28 mouse cellular contexts compared by ENCODE assay signal in the genomic region with DNA sequence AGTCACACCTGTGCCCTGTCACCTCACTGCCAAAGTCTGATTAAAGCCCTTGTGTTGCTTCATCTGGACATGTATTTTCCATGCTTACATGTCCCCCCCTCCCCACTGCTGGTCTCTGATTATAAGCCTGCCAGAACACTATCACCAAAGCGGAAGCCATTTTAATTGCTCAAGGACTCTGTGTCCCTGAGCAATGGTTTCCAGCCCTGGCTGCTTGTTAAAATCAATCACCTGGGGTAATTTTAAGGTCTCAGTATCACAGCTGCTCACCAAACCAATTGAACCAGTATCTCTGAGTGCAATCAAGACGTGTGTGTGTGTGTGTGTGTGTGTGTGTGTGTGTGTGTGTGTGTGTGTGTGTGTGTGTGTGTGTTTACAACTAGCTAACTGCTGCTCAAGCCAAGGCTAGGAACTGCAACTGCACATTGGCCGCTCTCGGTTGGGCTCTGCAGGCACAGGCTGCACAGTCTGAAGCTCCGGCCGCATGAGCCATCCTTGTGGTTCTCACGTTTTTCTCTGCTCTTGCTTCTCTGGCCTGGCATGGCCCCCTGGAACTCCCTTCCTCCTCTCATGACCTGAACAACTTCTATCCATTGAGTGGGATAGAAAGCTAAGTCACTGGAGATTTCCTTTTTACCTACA.
DNase-seq lines count a peak whose midpoint lies in the region; ATAC-seq and TF ChIP-seq lines count a peak whose summit lies in the region.
"Had no signal": no experiment of that assay in that cellular context is flagged by ENCODE, and none has a peak within 500 bp of the region (broad histone marks: within the 10 kb centered on the region; RNA-seq: fewer than 3 reads in every experiment).

No protein-coding gene starts in this region.

- no peaks in the 10 kb centered on the region for H3K27me3 ChIP-seq in embryonic facial prominence, embryonic 14.5 days (replicated peaks; ENCODE audit: control insufficient read depth, insufficient read depth, low read length)
- H3K27me3 ChIP-seq in embryonic facial prominence, embryonic 10.5 days (replicated peaks; ENCODE audit: low read depth, poor library complexity, severe bottlenecking), result no peaks in the 10 kb centered on the region
- H3K27me3 ChIP-seq in midbrain, postnatal 0 days (ENCODE audit: insufficient read depth, low read length), result no peaks in the 10 kb centered on the region
- H3K27me3 ChIP-seq in midbrain, embryonic 10.5 days (ENCODE audit: low read depth, poor library complexity, severe bottlenecking), result no peaks in the 10 kb centered on the region
- no peaks in the 10 kb centered on the region for H3K27me3 ChIP-seq in hindbrain, embryonic 16.5 days (replicated peaks; ENCODE audit: control insufficient read depth, insufficient read depth, low read length)
- no peaks in the 10 kb centered on the region for H3K27me3 ChIP-seq in stomach, postnatal 0 days (ENCODE audit: control insufficient read depth, insufficient read depth, low read length)
- H3K27me3 ChIP-seq: embryonic facial prominence, embryonic 15.5 days; forebrain, embryonic 12.5 days; liver, embryonic 15.5 days; lung, embryonic 15.5 days had no signal

- DNase-seq in embryonic facial prominence, embryonic 14.5 days (ENCODE audit: low spot score), result no peak
- DNase-seq in embryonic facial prominence, embryonic 10.5 days (ENCODE audit: low spot score), result no peak
- peak; percentile 54 for DNase-seq in midbrain, postnatal 0 days (ENCODE audit: low spot score)
- no peak for DNase-seq in midbrain, embryonic 10.5 days (ENCODE audit: low spot score)
- DNase-seq in lung, adult 2 months, result no peak
- DNase-seq in stomach, postnatal 0 days (ENCODE audit: low spot score), result no peak
- DNase-seq: cerebellum, adult 18-20 months; cerebellum, postnatal 10 days; forebrain, postnatal 0 days; gastrocnemius, postnatal 14 days; heart, postnatal 36 days; kidney, adult 11 months; kidney, postnatal 14 days; right cerebral cortex, postnatal 25 days; thymus, adult 18-20 months; thymus, postnatal 25 days had no signal

- H3K4me3 ChIP-seq in embryonic facial prominence, embryonic 14.5 days (ENCODE audit: low read depth, low read length), result no peak overlapping the region
- no peak overlapping the region for H3K4me3 ChIP-seq in embryonic facial prominence, embryonic 10.5 days
- H3K4me3 ChIP-seq in midbrain, postnatal 0 days (ENCODE audit: low read depth, low read length), result no peak overlapping the region
- H3K4me3 ChIP-seq in midbrain, embryonic 10.5 days, result no peak overlapping the region
- H3K4me3 ChIP-seq in hindbrain, embryonic 16.5 days (ENCODE audit: low read length), result no peak overlapping the region
- no peak overlapping the region for H3K4me3 ChIP-seq in lung, adult 2 months (replicated peaks; ENCODE audit: extremely low read depth, low read depth, low read length)
- no peak overlapping the region for H3K4me3 ChIP-seq in stomach, postnatal 0 days (ENCODE audit: low read depth, low read length)
- H3K4me3 ChIP-seq: embryonic facial prominence, embryonic 15.5 days; forebrain, embryonic 12.5 days; heart, embryonic 10.5 days; limb, embryonic 12.5 days; liver, embryonic 15.5 days; lung, embryonic 15.5 days; myocyte had no signal

- 70% methylated on average over 7 of the region's 7 CpGs for WGBS in embryonic facial prominence, embryonic 14.5 days
- WGBS in embryonic facial prominence, embryonic 10.5 days, result 76% methylated on average over 7 of the region's 7 CpGs
- WGBS in midbrain, postnatal 0 days, result 63% methylated on average over 7 of the region's 7 CpGs
- WGBS in midbrain, embryonic 10.5 days, result 90% methylated on average over 7 of the region's 7 CpGs
- WGBS in hindbrain, embryonic 16.5 days, result 59% methylated on average over 7 of the region's 7 CpGs
- 82% methylated on average over 7 of the region's 7 CpGs for WGBS in lung, adult 2 months
- 84% methylated on average over 6 of the region's 7 CpGs for WGBS in stomach, postnatal 0 days

- H3K4me1 ChIP-seq in embryonic facial prominence, embryonic 14.5 days (ENCODE audit: control insufficient read depth, insufficient read depth, low read length), result no peaks in the 10 kb centered on the region
- H3K4me1 ChIP-seq in embryonic facial prominence, embryonic 10.5 days, result peaks cover 26% of the 10 kb centered on the region
- H3K4me1 ChIP-seq in midbrain, postnatal 0 days (ENCODE audit: insufficient read depth, low read length), result no peaks in the 10 kb centered on the region
- H3K4me1 ChIP-seq in midbrain, embryonic 10.5 days, result peaks cover 4% of the 10 kb centered on the region; the same call in 1 of the 2 replicates
- H3K4me1 ChIP-seq in hindbrain, embryonic 16.5 days (ENCODE audit: control insufficient read depth, insufficient read depth, low read depth, low read length), result no peaks in the 10 kb centered on the region
- H3K4me1 ChIP-seq in lung, adult 2 months (ENCODE audit: control insufficient read depth, insufficient read depth, low read length), result no peaks in the 10 kb centered on the region
- no peaks in the 10 kb centered on the region; the same call in none of the 2 replicates for H3K4me1 ChIP-seq in stomach, postnatal 0 days (replicated peaks; ENCODE audit: control insufficient read depth, insufficient read depth)
- H3K4me1 ChIP-seq: embryonic facial prominence, embryonic 15.5 days; liver, embryonic 15.5 days had no signal

- no peak for TF ChIP-seq POLR2A in lung, adult 2 months (IDR thresholded peaks at IDR 0.05; ENCODE audit: borderline replicate concordance, extremely low read depth, low read depth, low read length)

- no peak for TF ChIP-seq EP300 in stomach, postnatal 0 days (optimal IDR thresholded peaks at IDR 0.05)

- H3K36me3 ChIP-seq in embryonic facial prominence, embryonic 14.5 days (ENCODE audit: control insufficient read depth, insufficient read depth, low read length), result no peaks in the 10 kb centered on the region
- H3K36me3 ChIP-seq in embryonic facial prominence, embryonic 10.5 days (replicated peaks), result no peaks in the 10 kb centered on the region
- H3K36me3 ChIP-seq in midbrain, postnatal 0 days (ENCODE audit: insufficient read depth, low read length), result no peaks in the 10 kb centered on the region
- no peaks in the 10 kb centered on the region for H3K36me3 ChIP-seq in midbrain, embryonic 10.5 days
- no peaks in the 10 kb centered on the region for H3K36me3 ChIP-seq in hindbrain, embryonic 16.5 days (ENCODE audit: control insufficient read depth, insufficient read depth, low read length)
- no peaks in the 10 kb centered on the region for H3K36me3 ChIP-seq in stomach, postnatal 0 days (ENCODE audit: control insufficient read depth, insufficient read depth, low read length)
- H3K36me3 ChIP-seq: embryonic facial prominence, embryonic 15.5 days; forebrain, embryonic 12.5 days; heart, embryonic 10.5 days; limb, embryonic 12.5 days; liver, embryonic 15.5 days; lung, embryonic 15.5 days had no signal

- ATAC-seq in embryonic facial prominence, embryonic 14.5 days (ENCODE audit: low read depth), result peak; percentile 17; the same call in 1 of the 2 replicates
- no peak for ATAC-seq in midbrain, postnatal 0 days (ENCODE audit: low FRiP score)
- peak; percentile 27; the same call in 1 of the 2 replicates for ATAC-seq in hindbrain, embryonic 16.5 days
- ATAC-seq in stomach, postnatal 0 days (ENCODE audit: low FRiP score, low TSS enrichment), result no peak
- ATAC-seq: CD4-positive, CD25-positive, alpha-beta regulatory T cell, adult 4 months; forebrain, postnatal 0 days; inflammation-experienced regulatory T-cells, adult 6 months; midbrain, embryonic 16.5 days had no signal

- H3K9ac ChIP-seq in embryonic facial prominence, embryonic 14.5 days (ENCODE audit: low read depth, low read length), result no peak overlapping the region
- no peak overlapping the region for H3K9ac ChIP-seq in midbrain, postnatal 0 days (replicated peaks; ENCODE audit: low read length, poor library complexity, severe bottlenecking)
- H3K9ac ChIP-seq in hindbrain, embryonic 16.5 days (ENCODE audit: low read depth, low read length), result no peak overlapping the region
- no peak overlapping the region for H3K9ac ChIP-seq in stomach, postnatal 0 days (ENCODE audit: low read length)
- H3K9ac ChIP-seq: embryonic facial prominence, embryonic 15.5 days; forebrain, embryonic 12.5 days; forebrain, postnatal 0 days; limb, embryonic 12.5 days; liver, embryonic 15.5 days; lung, embryonic 15.5 days had no signal

- H3K9me3 ChIP-seq in embryonic facial prominence, embryonic 14.5 days (ENCODE audit: control insufficient read depth, low read length), result no peaks in the 10 kb centered on the region
- no peaks in the 10 kb centered on the region for H3K9me3 ChIP-seq in embryonic facial prominence, embryonic 10.5 days
- H3K9me3 ChIP-seq in midbrain, postnatal 0 days (ENCODE audit: low read length), result no peaks in the 10 kb centered on the region
- no peaks in the 10 kb centered on the region for H3K9me3 ChIP-seq in midbrain, embryonic 10.5 days (replicated peaks)
- no peaks in the 10 kb centered on the region for H3K9me3 ChIP-seq in hindbrain, embryonic 16.5 days (ENCODE audit: control insufficient read depth, low read length)
- no peaks in the 10 kb centered on the region for H3K9me3 ChIP-seq in stomach, postnatal 0 days (ENCODE audit: control insufficient read depth, low read length)
- H3K9me3 ChIP-seq: embryonic facial prominence, embryonic 15.5 days; forebrain, embryonic 12.5 days; heart, embryonic 10.5 days; limb, embryonic 12.5 days; liver, embryonic 15.5 days; lung, embryonic 15.5 days had no signal

- no peak for TF ChIP-seq CTCF in midbrain, postnatal 0 days (IDR thresholded peaks at IDR 0.05)
- no peak for TF ChIP-seq CTCF in lung, adult 2 months (IDR thresholded peaks at IDR 0.05; ENCODE audit: insufficient read depth, low read length)
- no peak for TF ChIP-seq CTCF in stomach, postnatal 0 days (IDR thresholded peaks at IDR 0.05; ENCODE audit: low read depth)

- no peak overlapping the region for H3K4me2 ChIP-seq in embryonic facial prominence, embryonic 14.5 days (ENCODE audit: low read depth, low read length)
- no peak overlapping the region for H3K4me2 ChIP-seq in midbrain, postnatal 0 days (ENCODE audit: low read depth, low read length, poor library complexity, severe bottlenecking)
- H3K4me2 ChIP-seq in hindbrain, embryonic 16.5 days (ENCODE audit: low read length), result no peak overlapping the region
- H3K4me2 ChIP-seq in stomach, postnatal 0 days (replicated peaks; ENCODE audit: low read depth), result no peak overlapping the region
- H3K4me2 ChIP-seq: embryonic facial prominence, embryonic 15.5 days; forebrain, embryonic 12.5 days; limb, embryonic 12.5 days; liver, embryonic 15.5 days; lung, embryonic 15.5 days; midbrain, embryonic 11.5 days had no signal

- H3K27ac ChIP-seq in embryonic facial prominence, embryonic 14.5 days (replicated peaks; ENCODE audit: low read depth, low read length), result no peak overlapping the region
- H3K27ac ChIP-seq in embryonic facial prominence, embryonic 10.5 days (replicated peaks), result no peak overlapping the region
- H3K27ac ChIP-seq in midbrain, postnatal 0 days (ENCODE audit: low read depth, low read length), result no peak overlapping the region
- no peak overlapping the region for H3K27ac ChIP-seq in midbrain, embryonic 10.5 days (replicated peaks)
- no peak overlapping the region for H3K27ac ChIP-seq in hindbrain, embryonic 16.5 days (ENCODE audit: low read depth, low read length)
- H3K27ac ChIP-seq in stomach, postnatal 0 days (replicated peaks), result no peak overlapping the region
- H3K27ac ChIP-seq: embryonic facial prominence, embryonic 15.5 days; forebrain, embryonic 12.5 days; heart, embryonic 10.5 days; limb, embryonic 12.5 days; liver, embryonic 15.5 days; lung, embryonic 15.5 days had no signal

Comparison
In these comparisons a context has a peak if more than half of its experiments do, and no peak if none do; other contexts are left out.
1. ATAC-seq: peak in embryonic facial prominence, embryonic 14.5 days (single experiment) and hindbrain, embryonic 16.5 days (single experiment); none in midbrain, postnatal 0 days (single experiment) and stomach, postnatal 0 days (single experiment).